Mouse (Mus musculus): ENCODE data around the gene Olfr47. TPM values are rescaled to one million over a fixed set of nuclear protein-coding genes. Genes with fewer than 3 reads are reported as not detected.
"Not testable (repeated sequence)": the region's sequence is repeated elsewhere in the genome, so short reads cannot be mapped to it uniquely, and the experiment has no call there.

The Olfr47 gene
- not detected in 2 replicates for polyA plus RNA-seq (2016; fragmentation: Nextera tagmentation; extraction: Ambion mirVana)

- H3K27me3 ChIP-seq; H3K4me2 ChIP-seq; H3K36me3 ChIP-seq; H3K4me1 ChIP-seq (replicated peaks); H3K9me3 ChIP-seq; H3K4me3 ChIP-seq (replicated peaks); H3K27ac ChIP-seq; ATAC-seq (ENCODE audit: insufficient number of reproducible peaks, insufficient read depth, low FRiP score, low TSS enrichment, low read depth); H3K9ac ChIP-seq (replicated peaks): not testable (repeated sequence)
- WGBS = 86% methylated on average over 1 of the region's 1 CpGs
These were observed at the start of gene Olfr47 for GRCm38 (mm10) chr6:43231255-43231654. Olfr47 (plus strand) TSS chr6:43231529.

GRCm38 (mm10) chr6:43190986-43191385, 40.3 kb upstream of the Olfr47 start:
- no peak for ATAC-seq (ENCODE audit: insufficient number of reproducible peaks, insufficient read depth, low FRiP score, low TSS enrichment, low read depth)
- no peak overlapping the region for H3K4me2 ChIP-seq
- H3K9ac ChIP-seq (replicated peaks) = no peak overlapping the region
- H3K36me3 ChIP-seq = no peaks in the 10 kb centered on the region
- 90% methylated on average over 3 of the region's 3 CpGs for WGBS
- H3K4me1 ChIP-seq (replicated peaks) = no peaks in the 10 kb centered on the region
- no peaks in the 10 kb centered on the region for H3K9me3 ChIP-seq
- no peak overlapping the region for H3K4me3 ChIP-seq (replicated peaks)
- H3K27ac ChIP-seq = no peak overlapping the region
- H3K27me3 ChIP-seq = no peaks in the 10 kb centered on the region

DNA sequence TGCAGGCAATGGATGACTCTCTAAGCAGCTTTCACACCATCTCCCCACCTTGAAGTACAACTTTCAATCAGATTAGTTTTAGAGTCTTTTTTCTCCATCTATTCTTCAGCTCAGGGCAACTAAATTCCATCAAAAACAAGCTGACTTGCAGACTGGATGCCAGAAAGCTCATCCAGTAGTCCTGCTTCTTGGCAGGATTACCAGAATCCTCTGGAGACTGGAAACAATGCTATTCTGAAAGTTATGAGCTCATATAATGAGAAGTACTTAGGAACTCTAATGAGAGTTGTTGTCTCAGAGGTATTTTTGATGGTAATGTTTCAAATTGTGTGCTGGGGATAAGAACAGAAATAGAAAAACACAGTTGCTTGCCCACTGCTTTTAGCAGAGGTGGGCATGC, 34.5 kb upstream of the Olfr47 start, which contains the start of gene Olfr435:
Gene Olfr435, plus strand, starts transcription at position 366 of the 400 bp plus-strand sequence.
- Histone ChIP-seq H3K4me2 (no peak within 1 kb of the TSS), H3K9ac (replicated peaks) (no peak within 1 kb of the TSS), H3K4me1 (replicated peaks) (no peaks in the 10 kb centered on the region), H3K27ac (no peak within 1 kb of the TSS), H3K27me3 (no peaks in the 10 kb centered on the region), H3K36me3 (no peaks in the 10 kb centered on the region), H3K4me3 (replicated peaks) (no peak within 1 kb of the TSS), H3K9me3 (no peaks in the 10 kb centered on the region)
- ATAC-seq (ENCODE audit: insufficient number of reproducible peaks, insufficient read depth, low FRiP score, low TSS enrichment, low read depth) = no peak

- Histone ChIP-seq H3K36me3 (no peaks in the 10 kb centered on the region), H3K4me3 (replicated peaks) (no peak overlapping the region), H3K4me2 (no peak overlapping the region), H3K9me3 (no peaks in the 10 kb centered on the region), H3K27me3 (no peaks in the 10 kb centered on the region), H3K4me1 (replicated peaks) (no peaks in the 10 kb centered on the region), H3K9ac (replicated peaks) (no peak overlapping the region), H3K27ac (no peak overlapping the region)
- ATAC-seq (ENCODE audit: insufficient number of reproducible peaks, insufficient read depth, low FRiP score, low TSS enrichment, low read depth) = no peak
- WGBS = 81% methylated on average over 3 of the region's 3 CpGs
These were observed 33.2 kb upstream of the Olfr47 start for GRCm38 (mm10) chr6:43198094-43198493.

GRCm38 (mm10) chr6:43202786-43203185, 28.5 kb upstream of the Olfr47 start:
- H3K4me1 ChIP-seq (replicated peaks) = no peaks in the 10 kb centered on the region
- H3K27ac ChIP-seq = no peak overlapping the region
- H3K9ac ChIP-seq (replicated peaks) = no peak overlapping the region
- no peak overlapping the region for H3K4me2 ChIP-seq
- ATAC-seq (ENCODE audit: insufficient number of reproducible peaks, insufficient read depth, low FRiP score, low TSS enrichment, low read depth) = no peak
- H3K9me3 ChIP-seq = no peaks in the 10 kb centered on the region
- H3K4me3 ChIP-seq (replicated peaks) = no peak overlapping the region
- H3K36me3 ChIP-seq = no peaks in the 10 kb centered on the region
- no peaks in the 10 kb centered on the region for H3K27me3 ChIP-seq

- Histone ChIP-seq H3K27me3 (no peaks in the 10 kb centered on the region), H3K36me3 (no peaks in the 10 kb centered on the region), H3K4me3 (replicated peaks) (no peak overlapping the region), H3K27ac (no peak overlapping the region), H3K9ac (replicated peaks) (no peak overlapping the region), H3K4me2 (no peak overlapping the region), H3K9me3 (no peaks in the 10 kb centered on the region), H3K4me1 (replicated peaks) (no peaks in the 10 kb centered on the region)
- WGBS = 36% methylated on average over 2 of the region's 2 CpGs
- no peak for ATAC-seq (ENCODE audit: insufficient number of reproducible peaks, insufficient read depth, low FRiP score, low TSS enrichment, low read depth)
These were observed 26.0 kb upstream of the Olfr47 start for GRCm38 (mm10) chr6:43205355-43205754.

DNA sequence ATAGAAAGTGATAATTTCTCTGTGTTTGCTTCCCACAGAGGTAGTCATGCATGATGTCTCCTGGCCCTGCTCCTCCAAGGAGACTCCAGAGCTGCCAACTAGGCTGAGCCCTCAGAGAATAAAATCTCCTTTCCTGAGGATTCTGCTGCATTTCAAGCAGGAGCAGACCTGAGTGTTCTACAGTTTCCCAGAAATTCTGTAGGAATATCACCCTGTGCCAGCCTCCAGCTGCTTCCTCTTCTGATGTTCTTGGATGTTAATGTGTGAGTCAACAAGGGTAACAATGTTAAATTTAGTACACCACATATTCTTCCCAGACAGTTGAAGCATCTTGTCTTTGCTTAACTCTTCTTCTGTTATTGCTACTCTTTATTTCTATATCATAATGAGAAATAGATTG, 18.5 kb upstream of the Olfr47 start, which contains the start of gene Olfr434:
Gene Olfr434, plus strand, starts transcription at position 149 of the 400 bp plus-strand sequence.
- H3K27me3 ChIP-seq; H3K36me3 ChIP-seq; H3K9ac ChIP-seq (replicated peaks); H3K4me3 ChIP-seq (replicated peaks); H3K27ac ChIP-seq; ATAC-seq (ENCODE audit: insufficient number of reproducible peaks, insufficient read depth, low FRiP score, low TSS enrichment, low read depth); H3K4me1 ChIP-seq (replicated peaks); H3K9me3 ChIP-seq; H3K4me2 ChIP-seq: not testable (repeated sequence)

DNA sequence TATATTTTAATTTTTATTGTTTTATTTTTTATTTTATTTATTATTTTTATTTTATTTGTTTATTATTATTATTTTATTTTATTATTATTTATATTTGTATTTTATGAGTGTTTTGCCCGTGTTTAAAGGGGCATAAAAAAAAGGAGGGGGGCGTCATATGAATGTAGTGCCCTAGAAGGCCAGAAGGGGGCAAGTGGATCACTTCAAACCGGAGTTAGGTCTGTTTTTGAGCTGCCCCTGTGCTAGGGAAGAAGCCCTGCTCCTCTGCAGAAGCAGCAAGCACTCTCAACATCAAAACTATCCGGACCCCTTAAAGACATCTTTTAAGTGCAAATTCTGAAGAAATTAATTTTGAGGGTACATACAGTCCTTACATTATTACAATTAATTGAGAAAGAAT, 10.7 kb downstream of the Olfr47 start:
- no peaks in the 10 kb centered on the region for H3K9me3 ChIP-seq
- no peak for ATAC-seq (ENCODE audit: insufficient number of reproducible peaks, insufficient read depth, low FRiP score, low TSS enrichment, low read depth)
- WGBS = 12% methylated on average over 4 of the region's 4 CpGs

DNA sequence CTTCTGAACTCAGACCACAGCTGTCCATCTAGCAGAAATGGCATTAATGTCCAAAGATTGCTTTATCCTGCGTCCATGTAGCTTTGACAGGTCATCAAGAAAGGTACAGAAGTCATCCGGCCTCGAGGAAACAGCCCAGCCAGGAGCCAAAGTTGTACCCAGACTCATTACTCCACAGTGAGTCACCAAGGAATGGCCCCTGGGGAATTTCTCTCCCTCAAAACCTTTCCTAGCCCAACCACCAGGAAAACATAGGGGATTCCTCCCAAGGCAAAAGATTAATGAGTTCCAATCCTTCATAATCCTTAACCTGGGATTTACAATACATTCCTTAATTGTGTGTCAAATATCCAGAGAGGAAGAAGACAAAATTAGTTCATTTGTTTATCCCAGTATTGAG, 16.1 kb downstream of the Olfr47 start:
- Histone ChIP-seq H3K9me3 (no peaks in the 10 kb centered on the region), H3K36me3 (no peaks in the 10 kb centered on the region), H3K27me3 (no peaks in the 10 kb centered on the region), H3K4me1 (replicated peaks) (no peaks in the 10 kb centered on the region), H3K27ac (no peak overlapping the region), H3K9ac (replicated peaks) (no peak overlapping the region), H3K4me2 (no peak overlapping the region), H3K4me3 (replicated peaks) (no peak overlapping the region)
- no peak for ATAC-seq (ENCODE audit: insufficient number of reproducible peaks, insufficient read depth, low FRiP score, low TSS enrichment, low read depth)
- WGBS = 73% methylated on average over 3 of the region's 3 CpGs

More for the DNA sequence above, 10.7 kb downstream of the Olfr47 start:
- no peaks in the 10 kb centered on the region for H3K27me3 ChIP-seq
- no peak overlapping the region for H3K9ac ChIP-seq (replicated peaks)
- no peak overlapping the region for H3K4me3 ChIP-seq (replicated peaks)
- no peaks in the 10 kb centered on the region for H3K36me3 ChIP-seq
- H3K4me1 ChIP-seq (replicated peaks) = no peaks in the 10 kb centered on the region
- no peak overlapping the region for H3K27ac ChIP-seq
- no peak overlapping the region for H3K4me2 ChIP-seq

DNA sequence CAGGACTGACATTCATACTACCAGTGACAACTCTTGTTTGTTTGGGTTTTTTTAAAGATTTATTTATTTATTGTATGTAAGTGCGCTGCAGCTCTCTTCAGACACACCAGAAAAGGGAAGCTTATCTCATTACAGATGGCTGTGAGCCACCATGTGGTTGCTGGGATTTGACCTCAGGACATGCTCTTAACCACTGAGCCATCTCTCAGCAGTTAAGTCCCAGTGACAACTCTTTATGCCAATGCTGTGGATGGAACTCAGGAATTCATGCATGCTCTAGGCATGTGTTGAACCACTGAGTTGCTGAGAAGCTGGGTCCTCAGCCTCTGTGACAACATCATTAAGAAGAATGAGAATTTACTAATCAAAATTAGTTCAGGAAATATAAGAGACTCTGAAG, 21.7 kb downstream of the Olfr47 start:
- no peaks in the 10 kb centered on the region for H3K27me3 ChIP-seq
- 78% methylated on average over 1 of the region's 1 CpGs for WGBS
- H3K4me2 ChIP-seq = no peak overlapping the region
- H3K36me3 ChIP-seq = no peaks in the 10 kb centered on the region
- no peak overlapping the region for H3K9ac ChIP-seq (replicated peaks)
- H3K4me3 ChIP-seq (replicated peaks) = no peak overlapping the region
- no peak overlapping the region for H3K27ac ChIP-seq
- H3K4me1 ChIP-seq (replicated peaks) = no peaks in the 10 kb centered on the region
- H3K9me3 ChIP-seq = no peaks in the 10 kb centered on the region
- ATAC-seq (ENCODE audit: insufficient number of reproducible peaks, insufficient read depth, low FRiP score, low TSS enrichment, low read depth) = no peak

GRCm38 (mm10) chr6:43254193-43254926, 23.0 kb downstream of the Olfr47 start:
- 65% methylated on average over 7 of the region's 7 CpGs for WGBS
- no peak overlapping the region for H3K4me2 ChIP-seq
- H3K4me3 ChIP-seq (replicated peaks) = no peak overlapping the region
- no peaks in the 10 kb centered on the region for H3K4me1 ChIP-seq (replicated peaks)
- no peaks in the 10 kb centered on the region for H3K27me3 ChIP-seq
- ATAC-seq (ENCODE audit: insufficient number of reproducible peaks, insufficient read depth, low FRiP score, low TSS enrichment, low read depth) = no peak; the same call in 1 of the 2 replicates
- no peaks in the 10 kb centered on the region for H3K36me3 ChIP-seq
- no peak overlapping the region for H3K9ac ChIP-seq (replicated peaks)
- H3K9me3 ChIP-seq = no peaks in the 10 kb centered on the region
- H3K27ac ChIP-seq = no peak overlapping the region

DNA sequence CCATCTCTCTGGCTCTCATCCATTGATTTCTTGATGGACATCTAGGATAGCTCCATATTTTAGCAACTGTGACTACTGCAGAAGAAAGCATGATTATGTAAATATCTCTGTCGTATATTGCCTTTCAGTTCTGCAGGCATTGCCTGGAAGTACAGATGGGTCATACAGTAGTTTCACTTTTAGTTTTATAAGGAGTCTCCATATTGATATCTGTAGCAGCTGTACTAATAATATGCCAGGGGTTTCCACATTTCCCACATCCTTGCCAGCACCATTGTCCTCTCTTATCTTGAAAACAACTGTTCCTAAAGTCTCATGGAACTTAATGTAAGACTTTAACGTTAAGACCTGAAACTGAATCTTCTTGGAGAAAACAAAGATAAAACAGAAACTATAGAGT, 29.4 kb downstream of the Olfr47 start:
- WGBS = 67% methylated on average over 2 of the region's 2 CpGs
- Histone ChIP-seq H3K9ac (replicated peaks) (no peak overlapping the region), H3K36me3 (no peaks in the 10 kb centered on the region), H3K9me3 (no peaks in the 10 kb centered on the region), H3K27me3 (0 out of 2 replicates have a peak, but pooled peaks cover 7% of the 10 kb centered on the region), H3K4me2 (no peak overlapping the region), H3K27ac (no peak overlapping the region), H3K4me1 (replicated peaks) (no peaks in the 10 kb centered on the region), H3K4me3 (replicated peaks) (no peak overlapping the region)
- ATAC-seq (ENCODE audit: insufficient number of reproducible peaks, insufficient read depth, low FRiP score, low TSS enrichment, low read depth) = no peak

Measured in limb, embryonic 12.5 days (tissue).